Mouse (Mus musculus): ENCODE measurements at regions not wholly inside any gene's neighbourhood (a gene's known extent, or its start where the extent isn't known, plus 50 kb on each side); places are given as distances from the start of the nearest gene placed in this dataset.

DNA sequence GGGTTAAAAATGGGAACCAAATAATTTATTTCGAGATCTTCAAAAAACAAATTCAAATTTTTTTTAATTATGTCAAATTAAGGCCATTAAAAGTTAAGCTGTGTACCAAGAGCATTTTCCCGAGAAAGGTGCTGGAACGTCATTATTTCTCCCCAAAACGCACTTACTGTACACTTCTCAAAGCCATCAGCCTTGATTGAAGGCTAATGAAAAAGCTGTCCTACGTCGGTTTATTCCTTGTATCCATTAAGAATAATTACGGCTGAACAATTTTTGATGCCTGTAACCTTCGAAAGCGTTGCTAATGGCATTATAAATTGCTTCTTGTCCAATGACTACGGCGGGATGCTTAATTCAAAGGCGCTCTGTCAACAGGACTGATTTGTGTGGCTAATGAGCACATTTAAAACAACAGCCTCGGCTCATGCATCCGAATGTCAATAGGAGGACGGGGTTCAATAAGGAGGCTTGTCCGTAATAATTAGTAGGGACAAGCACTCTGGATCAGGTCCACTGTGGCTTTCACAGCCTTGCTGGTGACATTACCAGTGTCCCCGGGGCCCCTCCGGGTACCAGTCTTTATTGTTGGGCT lies 145.3 kb downstream of the 3100002H09Rik start:
- H3K4me1 ChIP-seq (replicated peaks; ENCODE audit: control insufficient read depth, insufficient read depth, low read length) = peaks cover 16% of the 10 kb centered on the region
- H3K27ac ChIP-seq (ENCODE audit: low read length) = peak overlapping the region; percentile 29
- no peaks in the 10 kb centered on the region for H3K27me3 ChIP-seq (replicated peaks; ENCODE audit: control insufficient read depth, insufficient read depth, low read length)
- 4% methylated on average over 18 of the region's 18 CpGs for WGBS
- no peaks in the 10 kb centered on the region for H3K36me3 ChIP-seq (ENCODE audit: control insufficient read depth, insufficient read depth)
- H3K9ac ChIP-seq (replicated peaks; ENCODE audit: low read depth, low read length) = no peak overlapping the region
- no peak overlapping the region for H3K4me3 ChIP-seq (replicated peaks; ENCODE audit: low read length)
- no peaks in the 10 kb centered on the region for H3K9me3 ChIP-seq (ENCODE audit: control insufficient read depth, low read length)
- ATAC-seq = peak; percentile 53
- no peak overlapping the region for H3K4me2 ChIP-seq (ENCODE audit: low read length)

DNA sequence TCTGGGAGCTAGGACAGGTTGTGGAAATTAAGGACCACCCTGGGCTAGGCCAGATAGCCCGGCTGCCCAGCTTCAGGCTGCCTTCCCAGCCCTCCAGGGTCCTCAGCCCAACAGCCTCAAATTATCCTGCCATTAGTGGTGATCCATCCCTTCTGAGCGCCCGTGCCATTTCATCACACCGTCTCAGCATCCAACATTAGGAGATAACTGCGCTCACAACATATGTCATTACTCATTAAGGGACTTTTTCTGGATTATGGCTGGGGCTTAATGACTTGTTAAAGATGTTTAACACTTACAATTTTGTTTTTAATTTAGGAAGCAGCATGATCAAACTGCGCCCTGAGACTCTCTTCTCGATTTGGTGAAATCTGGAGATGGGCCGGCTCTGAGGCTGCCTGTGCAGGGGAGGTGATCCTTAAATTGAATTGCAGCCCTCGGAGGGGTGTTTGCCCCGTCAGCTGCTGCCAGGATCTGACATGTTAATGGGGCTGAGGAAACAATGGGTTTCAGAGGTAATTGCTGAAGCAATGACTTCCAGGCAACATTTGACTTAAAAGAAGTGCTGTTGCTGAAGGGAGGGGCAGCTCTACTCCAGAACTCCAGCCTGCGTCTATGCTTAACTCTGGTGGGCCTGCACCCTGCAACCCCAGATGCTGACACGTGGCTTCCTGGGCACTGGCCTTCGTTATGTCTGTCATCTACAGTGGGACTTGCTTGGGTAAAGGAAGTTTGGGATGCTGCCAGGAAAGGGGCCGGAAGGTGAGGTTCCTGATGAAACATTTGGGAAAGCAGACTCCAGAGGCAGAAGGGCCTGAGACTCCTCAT lies 154.9 kb downstream of the 3100002H09Rik start:
- Histone ChIP-seq H3K4me2 (ENCODE audit: low read length) (no peak overlapping the region), H3K27me3 (replicated peaks; ENCODE audit: control insufficient read depth, insufficient read depth, low read length) (no peaks in the 10 kb centered on the region), H3K9ac (replicated peaks; ENCODE audit: low read depth, low read length) (0 out of 2 replicates have a peak overlapping the region, but pooled peaks have one; percentile 13), H3K9me3 (ENCODE audit: control insufficient read depth, low read length) (no peaks in the 10 kb centered on the region), H3K4me1 (replicated peaks; ENCODE audit: control insufficient read depth, insufficient read depth, low read length) (peaks cover 23% of the 10 kb centered on the region), H3K27ac (ENCODE audit: low read length) (peak overlapping the region; percentile 80), H3K36me3 (ENCODE audit: control insufficient read depth, insufficient read depth) (no peaks in the 10 kb centered on the region), H3K4me3 (replicated peaks; ENCODE audit: low read length) (no peak overlapping the region)
- WGBS = 18% methylated on average over 14 of the region's 14 CpGs
- ATAC-seq = peak; percentile 81

DNA sequence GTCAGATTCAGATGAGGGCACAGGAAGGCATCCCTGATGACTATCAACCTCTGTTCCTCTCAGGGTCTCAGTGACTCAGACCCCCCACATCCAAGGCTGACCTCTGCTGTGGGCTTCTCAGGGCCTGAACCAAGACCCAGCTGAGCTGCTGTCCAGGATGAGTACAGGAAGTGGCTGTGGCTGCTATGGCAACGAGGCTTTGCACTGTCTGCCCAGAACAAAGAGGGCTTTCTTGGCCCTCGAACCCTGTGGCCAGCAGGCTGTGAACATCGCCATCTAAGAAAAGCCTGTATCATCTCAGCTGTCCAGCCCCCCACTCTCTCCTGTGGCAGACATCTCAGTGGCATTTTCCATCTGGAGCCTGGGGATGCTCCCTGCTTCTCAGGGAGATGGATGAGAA lies 159.5 kb downstream of the 3100002H09Rik start:
- Histone ChIP-seq H3K9ac (replicated peaks; ENCODE audit: low read depth, low read length) (no peak overlapping the region), H3K36me3 (ENCODE audit: control insufficient read depth, insufficient read depth) (no peaks in the 10 kb centered on the region), H3K4me3 (replicated peaks; ENCODE audit: low read length) (no peak overlapping the region), H3K9me3 (ENCODE audit: control insufficient read depth, low read length) (no peaks in the 10 kb centered on the region), H3K27ac (ENCODE audit: low read length) (no peak overlapping the region), H3K4me1 (replicated peaks; ENCODE audit: control insufficient read depth, insufficient read depth, low read length) (peaks cover 16% of the 10 kb centered on the region), H3K27me3 (replicated peaks; ENCODE audit: control insufficient read depth, insufficient read depth, low read length) (no peaks in the 10 kb centered on the region), H3K4me2 (ENCODE audit: low read length) (no peak overlapping the region)
- WGBS = 12% methylated on average over 3 of the region's 3 CpGs
- no peak for ATAC-seq

DNA sequence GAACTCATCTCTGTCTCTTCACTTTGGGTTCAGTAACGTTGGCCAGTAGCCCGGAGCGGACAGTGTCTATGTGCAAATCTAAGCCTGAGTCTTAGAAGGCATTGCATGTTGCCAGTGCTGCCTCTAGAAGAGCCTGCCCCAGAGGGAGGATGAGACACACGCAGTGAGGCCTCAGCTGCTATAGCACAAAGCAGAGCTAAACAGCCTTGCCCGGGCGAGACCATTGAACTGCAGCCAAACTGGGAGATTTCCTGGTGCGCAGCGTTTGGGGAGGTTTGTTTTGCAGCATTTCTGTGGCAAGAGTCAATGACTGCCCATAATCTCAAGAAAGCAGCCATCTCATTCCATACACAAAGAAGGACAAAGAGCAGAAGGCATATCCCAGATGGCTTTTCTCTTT lies 164.0 kb downstream of the 3100002H09Rik start:
- no peak for ATAC-seq
- Histone ChIP-seq H3K27me3 (replicated peaks; ENCODE audit: control insufficient read depth, insufficient read depth, low read length) (no peaks in the 10 kb centered on the region; the same call in 1 of the 2 replicates), H3K9me3 (ENCODE audit: control insufficient read depth, low read length) (no peaks in the 10 kb centered on the region), H3K27ac (ENCODE audit: low read length) (no peak overlapping the region), H3K4me2 (ENCODE audit: low read length) (no peak overlapping the region), H3K9ac (replicated peaks; ENCODE audit: low read depth, low read length) (no peak overlapping the region), H3K4me3 (replicated peaks; ENCODE audit: low read length) (no peak overlapping the region), H3K36me3 (ENCODE audit: control insufficient read depth, insufficient read depth) (no peaks in the 10 kb centered on the region), H3K4me1 (replicated peaks; ENCODE audit: control insufficient read depth, insufficient read depth, low read length) (peaks cover 18% of the 10 kb centered on the region)
- WGBS = 51% methylated on average over 8 of the region's 8 CpGs

DNA sequence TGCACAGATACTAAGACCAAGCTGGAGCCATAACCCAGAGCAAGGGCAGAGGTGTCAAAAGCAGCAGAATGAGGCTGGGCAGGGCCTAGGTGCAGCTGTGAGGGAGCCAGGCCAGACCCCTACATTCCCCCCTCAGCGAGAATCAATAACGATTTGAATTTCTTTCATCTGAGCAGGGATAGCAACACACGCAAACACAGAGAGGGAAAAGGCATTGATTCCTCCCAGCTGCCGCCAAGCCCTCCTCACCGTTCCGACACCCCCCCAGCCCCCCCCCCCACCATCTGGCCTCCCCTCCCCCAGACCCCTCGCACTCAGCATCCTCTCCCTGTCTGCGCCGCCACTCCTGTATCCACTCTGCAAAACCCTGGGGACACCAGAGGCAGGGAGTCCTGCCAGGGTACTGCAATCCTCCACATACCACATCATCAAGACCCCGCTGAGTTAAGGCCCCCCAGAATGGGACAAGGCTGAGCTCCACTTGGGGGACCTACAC lies 166.9 kb downstream of the 3100002H09Rik start:
- H3K27me3 ChIP-seq (replicated peaks; ENCODE audit: control insufficient read depth, insufficient read depth, low read length) = peaks cover 2% of the 10 kb centered on the region; the same call in 1 of the 2 replicates
- H3K36me3 ChIP-seq (ENCODE audit: control insufficient read depth, insufficient read depth) = no peaks in the 10 kb centered on the region
- peak; percentile 54 for ATAC-seq
- H3K4me3 ChIP-seq (replicated peaks; ENCODE audit: low read length) = no peak overlapping the region
- no peaks in the 10 kb centered on the region for H3K9me3 ChIP-seq (ENCODE audit: control insufficient read depth, low read length)
- WGBS = 2% methylated on average over 10 of the region's 10 CpGs
- H3K4me2 ChIP-seq (ENCODE audit: low read length) = 0 out of 2 replicates have a peak overlapping the region, but pooled peaks have one; percentile 17
- H3K27ac ChIP-seq (ENCODE audit: low read length) = no peak overlapping the region
- H3K9ac ChIP-seq (replicated peaks; ENCODE audit: low read depth, low read length) = peak overlapping the region; percentile 20; the same call in 1 of the 2 replicates
- peaks cover 14% of the 10 kb centered on the region for H3K4me1 ChIP-seq (replicated peaks; ENCODE audit: control insufficient read depth, insufficient read depth, low read length)

DNA sequence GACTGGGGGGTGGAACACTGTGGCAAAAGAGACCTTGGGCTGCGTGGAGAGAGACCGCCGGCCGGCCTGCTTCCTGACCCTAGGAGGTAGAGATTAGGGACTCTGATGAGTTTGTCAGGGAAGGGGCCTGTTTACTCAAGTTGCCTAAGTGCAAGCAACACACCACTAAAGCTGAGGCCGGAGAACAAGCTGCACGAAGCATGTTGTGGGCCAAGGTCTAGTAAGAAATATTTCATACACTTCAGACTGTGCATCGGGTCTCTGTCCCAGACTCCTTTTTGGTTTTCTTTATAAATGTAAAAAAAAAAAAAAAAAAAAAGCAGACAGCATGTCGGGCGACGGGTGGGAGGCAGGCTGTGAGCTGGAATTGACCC lies 167.5 kb downstream of the 3100002H09Rik start:
- no peak for ATAC-seq
- no peak overlapping the region for H3K4me3 ChIP-seq (replicated peaks; ENCODE audit: low read length)
- peaks cover 14% of the 10 kb centered on the region for H3K4me1 ChIP-seq (replicated peaks; ENCODE audit: control insufficient read depth, insufficient read depth, low read length)
- peak overlapping the region; percentile 20; the same call in 1 of the 2 replicates for H3K9ac ChIP-seq (replicated peaks; ENCODE audit: low read depth, low read length)
- H3K36me3 ChIP-seq (ENCODE audit: control insufficient read depth, insufficient read depth) = no peaks in the 10 kb centered on the region
- WGBS = 29% methylated on average over 10 of the region's 10 CpGs
- no peak overlapping the region for H3K27ac ChIP-seq (ENCODE audit: low read length)
- peaks cover 2% of the 10 kb centered on the region; the same call in 1 of the 2 replicates for H3K27me3 ChIP-seq (replicated peaks; ENCODE audit: control insufficient read depth, insufficient read depth, low read length)
- no peaks in the 10 kb centered on the region for H3K9me3 ChIP-seq (ENCODE audit: control insufficient read depth, low read length)
- no peak overlapping the region for H3K4me2 ChIP-seq (ENCODE audit: low read length)

DNA sequence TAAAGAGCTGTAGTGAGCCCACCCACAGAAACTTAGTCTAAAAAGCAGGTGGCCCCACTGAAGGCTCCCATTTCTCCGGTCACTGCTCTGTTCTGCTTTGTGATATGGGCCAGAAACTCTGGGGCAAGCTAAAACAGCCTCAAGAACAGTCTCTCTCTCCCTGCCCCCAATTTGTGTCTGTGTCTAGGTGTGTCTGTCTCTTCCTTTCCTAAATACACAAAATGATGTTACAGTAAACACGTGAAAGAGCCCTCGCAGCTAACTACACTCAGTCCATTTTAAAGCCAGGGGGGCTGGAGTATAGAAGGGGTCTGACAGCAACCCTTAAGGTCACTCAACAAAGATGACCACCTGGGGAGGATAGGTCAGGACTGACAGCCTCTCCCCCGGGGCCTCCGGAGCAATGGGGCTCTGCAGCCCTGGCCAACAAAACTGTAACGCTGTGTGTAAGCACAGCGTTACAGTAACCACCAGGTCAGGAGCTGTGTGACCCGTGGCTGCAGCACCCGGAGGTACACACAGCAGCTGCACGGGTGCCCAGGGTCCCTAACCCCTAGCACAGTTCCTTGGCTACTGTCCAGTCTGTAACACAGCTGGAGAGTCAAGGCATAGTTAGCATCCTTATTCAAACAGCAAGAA lies 168.0 kb downstream of the 3100002H09Rik start:
- Histone ChIP-seq H3K36me3 (ENCODE audit: control insufficient read depth, insufficient read depth) (no peaks in the 10 kb centered on the region), H3K4me3 (replicated peaks; ENCODE audit: low read length) (no peak overlapping the region), H3K27me3 (replicated peaks; ENCODE audit: control insufficient read depth, insufficient read depth, low read length) (peaks cover 2% of the 10 kb centered on the region; the same call in 1 of the 2 replicates), H3K27ac (ENCODE audit: low read length) (no peak overlapping the region), H3K4me2 (ENCODE audit: low read length) (no peak overlapping the region), H3K9ac (replicated peaks; ENCODE audit: low read depth, low read length) (no peak overlapping the region), H3K4me1 (replicated peaks; ENCODE audit: control insufficient read depth, insufficient read depth, low read length) (peaks cover 14% of the 10 kb centered on the region), H3K9me3 (ENCODE audit: control insufficient read depth, low read length) (no peaks in the 10 kb centered on the region)
- no peak for ATAC-seq
- 12% methylated on average over 10 of the region's 10 CpGs for WGBS

DNA sequence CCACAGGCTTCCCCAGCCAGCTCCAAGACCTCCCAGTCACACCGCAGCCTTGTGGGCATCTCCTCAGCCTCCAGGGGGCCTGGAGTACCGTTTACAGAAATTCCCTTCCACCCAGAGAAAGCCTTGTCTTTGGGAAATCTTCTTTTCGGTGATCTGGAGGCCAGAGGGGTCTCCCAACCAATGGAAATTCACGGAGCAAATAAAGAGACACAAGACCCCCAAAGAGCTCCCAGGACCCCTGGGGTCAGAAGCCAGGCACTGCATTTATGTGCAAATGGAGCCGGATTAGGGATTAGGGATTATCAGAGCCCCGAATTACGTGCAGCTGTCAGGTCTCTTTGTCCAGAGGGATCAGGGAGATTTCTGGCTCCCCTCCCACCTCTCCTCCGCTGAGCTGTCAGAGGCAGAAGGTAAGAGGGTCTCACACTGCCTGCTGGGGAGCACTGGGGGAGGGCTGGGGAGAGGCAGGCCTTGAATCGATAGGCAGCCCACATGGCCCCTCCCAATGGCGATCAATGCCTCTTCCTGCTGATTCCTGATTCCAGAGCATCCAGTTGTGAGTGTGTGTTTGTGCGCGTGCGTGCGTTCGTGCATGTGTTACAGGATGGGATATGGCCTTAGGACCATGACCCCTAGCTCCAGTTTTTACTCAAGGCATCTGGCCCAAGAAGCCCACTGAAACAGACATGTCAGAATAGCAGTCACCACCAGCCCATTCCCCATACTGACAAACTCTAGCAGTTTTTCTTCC lies 168.7 kb downstream of the 3100002H09Rik start:
- Histone ChIP-seq H3K27ac (ENCODE audit: low read length) (no peak overlapping the region), H3K4me2 (ENCODE audit: low read length) (no peak overlapping the region), H3K9ac (replicated peaks; ENCODE audit: low read depth, low read length) (no peak overlapping the region), H3K4me3 (replicated peaks; ENCODE audit: low read length) (no peak overlapping the region), H3K36me3 (ENCODE audit: control insufficient read depth, insufficient read depth) (no peaks in the 10 kb centered on the region), H3K4me1 (replicated peaks; ENCODE audit: control insufficient read depth, insufficient read depth, low read length) (peaks cover 14% of the 10 kb centered on the region), H3K9me3 (ENCODE audit: control insufficient read depth, low read length) (no peaks in the 10 kb centered on the region), H3K27me3 (replicated peaks; ENCODE audit: control insufficient read depth, insufficient read depth, low read length) (peaks cover 2% of the 10 kb centered on the region; the same call in 1 of the 2 replicates)
- ATAC-seq = no peak; the same call in 1 of the 2 replicates
- 12% methylated on average over 15 of the region's 15 CpGs for WGBS

Data from forebrain, embryonic 16.5 days (tissue).